Mouse (Mus musculus) brain, embryonic 14.5 days (tissue): ENCODE data around the gene Wbp11.

Experiments used
- CTCF ChIP-seq: fragments of 200-500 bp; IDR thresholded peaks from 2 replicates; pipeline ENCODE4 v1.5.1; 2012; ENCODE audit warnings: inconsistent platforms, mild to moderate bottlenecking, moderate library complexity, borderline replicate concordance; ENCODE audit not compliant: insufficient read depth, insufficient read length; ENCODE audit errors: extremely low read depth
- POLR2A ChIP-seq: fragments of 200-500 bp; IDR thresholded peaks from 2 replicates; pipeline ENCODE4 v1.6.1; 2012; ENCODE audit warnings: mild to moderate bottlenecking, inconsistent platforms, borderline replicate concordance; ENCODE audit not compliant: poor library complexity, insufficient read depth, insufficient read length, severe bottlenecking; ENCODE audit errors: extremely low read depth

DNA sequence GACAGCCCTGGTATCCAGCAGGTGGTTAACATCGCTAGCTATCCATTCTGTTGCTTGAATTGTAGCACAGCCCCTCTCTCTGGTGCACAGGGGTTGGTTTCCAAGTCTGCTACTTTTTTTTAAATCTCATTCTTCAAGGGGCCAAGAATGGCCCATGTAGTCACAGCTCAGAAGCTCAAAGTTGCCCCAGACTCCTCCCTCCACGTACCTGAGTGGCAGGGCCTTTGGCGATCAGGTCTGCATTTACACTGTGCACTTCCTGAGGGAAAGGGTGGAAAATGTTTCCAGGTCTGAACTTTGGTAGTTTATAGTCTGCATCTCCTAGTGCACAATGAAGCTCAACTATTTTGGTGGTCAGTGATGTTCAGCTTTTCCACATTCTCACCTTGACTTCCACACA is 19.2 kb upstream of the Wbp11 start:
- no peak for TF ChIP-seq POLR2A
- no peak for TF ChIP-seq CTCF
